Mouse (Mus musculus) cerebellum, adult 2 months (tissue): ENCODE measurements at regions not wholly inside any gene's neighbourhood (a gene's known extent, or its start where the extent isn't known, plus 50 kb on each side); places are given as distances from the start of the nearest gene placed in this dataset.

Experiments used
- CTCF ChIP-seq: fragments of 200-500 bp; IDR thresholded peaks from 2 replicates; pipeline ENCODE4 v1.5.1; 2011; ENCODE audit warnings: low read depth, mild to moderate bottlenecking, control low read depth, low read length, moderate library complexity, borderline replicate concordance; ENCODE audit not compliant: insufficient read depth
- POLR2A ChIP-seq: fragments of 200-500 bp; IDR thresholded peaks from 2 replicates; pipeline ENCODE4 v1.6.1; 2011; ENCODE audit warnings: low read length, control low read depth, borderline replicate concordance; ENCODE audit not compliant: insufficient read depth

GRCm38 (mm10) chr8:15525461-15525860 lies 479.6 kb upstream of the BB014433 start:
- TF ChIP-seq CTCF, result no peak
- TF ChIP-seq POLR2A, result no peak
